Mouse (Mus musculus): ENCODE results near the gene Tmem88. TPM values are rescaled to one million over a fixed set of nuclear protein-coding genes. Genes with fewer than 3 reads are reported as not detected.

Tmem88 gene
- polyA plus RNA-seq, 1 experiment from 2014 or later, result 6.6 TPM

GRCm38 (mm10) chr11:69407724-69408004 is 9.6 kb upstream of the Tmem88 start:
- peak overlapping the region; percentile 99 for H3K4me2 ChIP-seq
- H3K27ac ChIP-seq, result no peak overlapping the region
- ATAC-seq, result no peak
- no peaks in the 10 kb centered on the region for H3K9me3 ChIP-seq (replicated peaks)
- H3K4me3 ChIP-seq, result peak overlapping the region; percentile 79; the same call in 1 of the 2 replicates
- peaks cover 28% of the 10 kb centered on the region for H3K4me1 ChIP-seq
- H3K9ac ChIP-seq, result peak overlapping the region; percentile 97
- WGBS, result 92% methylated on average over 4 of the region's 4 CpGs
- H3K27me3 ChIP-seq, result no peaks in the 10 kb centered on the region
- H3K36me3 ChIP-seq (ENCODE audit: poor library complexity, severe bottlenecking), result peaks cover 64% of the 10 kb centered on the region

DNA sequence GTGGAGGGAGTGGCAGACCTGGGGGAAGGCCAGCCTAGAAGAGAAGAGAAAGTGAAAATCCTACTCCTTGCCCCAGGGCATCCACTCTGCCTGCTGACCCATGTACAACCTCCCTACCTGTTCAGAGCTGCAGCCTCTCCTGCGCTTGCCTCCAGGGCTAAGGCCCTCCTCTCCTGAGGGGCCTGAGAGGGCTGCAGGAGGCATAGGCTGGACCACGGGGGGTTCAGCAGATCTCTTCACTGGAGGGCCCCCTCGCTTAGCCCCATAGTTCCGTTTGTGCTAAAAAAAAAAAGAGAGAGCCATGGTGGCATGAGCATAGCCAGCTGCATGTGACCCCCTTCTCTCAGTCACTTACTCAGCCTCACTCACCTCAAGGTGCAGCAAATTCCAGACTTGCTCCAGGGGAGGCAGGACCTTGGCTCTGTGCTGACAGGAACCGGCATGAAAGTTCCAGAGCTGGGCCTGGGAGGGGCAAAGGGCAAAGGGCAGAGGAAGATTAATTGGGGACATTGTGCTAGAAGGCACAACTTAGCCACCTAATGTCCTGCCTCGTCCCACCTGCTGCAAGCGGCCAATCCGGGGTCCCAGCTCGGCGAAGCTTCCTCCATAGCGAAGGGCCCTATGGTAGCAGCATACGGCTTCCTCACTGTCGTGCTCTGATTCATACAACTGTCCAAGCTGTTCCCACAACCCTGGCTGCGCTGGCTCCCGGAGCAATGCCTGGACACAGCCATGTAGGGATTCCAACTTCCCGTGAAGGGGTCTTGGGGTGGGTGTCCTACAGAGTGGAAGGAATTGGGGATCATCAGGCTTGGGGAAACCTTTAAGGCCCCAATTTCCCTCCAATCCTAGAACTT is 9.1 kb upstream of the Tmem88 start:
- Histone ChIP-seq H3K4me3 (no peak overlapping the region), H3K9ac (no peak overlapping the region), H3K9me3 (replicated peaks) (no peaks in the 10 kb centered on the region), H3K27ac (no peak overlapping the region), H3K4me1 (peaks cover 23% of the 10 kb centered on the region), H3K36me3 (ENCODE audit: poor library complexity, severe bottlenecking) (peaks cover 64% of the 10 kb centered on the region), H3K4me2 (peak overlapping the region; percentile 99; the same call in 1 of the 2 replicates), H3K27me3 (no peaks in the 10 kb centered on the region)
- 92% methylated on average over 16 of the region's 16 CpGs for WGBS
- no peak for ATAC-seq

GRCm38 (mm10) chr11:69406282-69406681 is 8.2 kb upstream of the Tmem88 start:
- Histone ChIP-seq H3K36me3 (ENCODE audit: poor library complexity, severe bottlenecking) (peaks cover 68% of the 10 kb centered on the region), H3K4me3 (no peak overlapping the region), H3K27me3 (no peaks in the 10 kb centered on the region), H3K27ac (no peak overlapping the region), H3K4me1 (peaks cover 18% of the 10 kb centered on the region), H3K4me2 (no peak overlapping the region), H3K9ac (no peak overlapping the region), H3K9me3 (replicated peaks) (no peaks in the 10 kb centered on the region)
- 91% methylated on average over 19 of the region's 19 CpGs for WGBS
- ATAC-seq, result no peak

DNA sequence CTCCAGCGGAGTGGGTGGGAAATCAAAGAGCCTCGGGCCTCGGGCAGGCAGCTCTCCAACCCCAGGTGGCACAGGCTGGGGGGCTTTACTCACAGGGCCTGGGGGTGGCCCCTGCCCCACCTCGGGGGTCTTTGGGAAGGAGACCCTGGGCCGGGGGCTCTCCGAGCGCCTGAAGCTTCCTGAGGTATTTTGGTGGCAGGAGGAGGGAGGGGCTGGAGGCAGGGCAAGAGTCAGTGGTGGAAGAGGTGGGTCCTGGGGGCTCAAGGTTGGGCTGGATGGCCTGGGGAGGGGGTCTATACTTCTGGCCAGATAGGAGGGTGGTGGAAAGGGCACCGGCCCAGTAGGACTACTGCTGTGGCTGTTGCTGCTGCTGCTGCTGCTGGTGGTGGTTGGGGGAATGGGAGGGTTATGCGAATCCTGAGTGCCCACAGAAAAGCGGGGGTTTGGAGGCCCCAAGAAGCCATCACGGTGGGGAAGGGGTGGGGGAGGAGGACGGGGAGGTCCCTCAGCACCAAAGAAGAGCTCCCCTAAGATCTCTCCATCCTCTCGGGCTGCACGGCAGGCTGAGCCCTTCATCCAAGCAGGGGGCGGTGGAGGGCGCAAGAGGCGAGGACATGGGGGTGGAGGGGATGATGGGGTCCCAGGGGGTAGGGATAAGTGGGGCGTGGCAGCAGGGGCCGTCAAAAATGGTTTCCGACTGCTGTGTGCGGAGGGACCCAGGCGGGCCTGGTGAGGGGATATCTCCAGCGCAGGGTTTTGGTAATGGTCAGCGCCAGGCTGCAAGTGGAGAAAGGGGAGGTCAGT is 7.6 kb upstream of the Tmem88 start:
- Histone ChIP-seq H3K36me3 (ENCODE audit: poor library complexity, severe bottlenecking) (peaks cover 75% of the 10 kb centered on the region), H3K4me1 (peaks cover 21% of the 10 kb centered on the region), H3K27me3 (peaks cover 5% of the 10 kb centered on the region), H3K27ac (no peak overlapping the region), H3K9ac (no peak overlapping the region), H3K9me3 (replicated peaks) (no peaks in the 10 kb centered on the region), H3K4me2 (no peak overlapping the region), H3K4me3 (no peak overlapping the region)
- ATAC-seq, result no peak
- 93% methylated on average over 24 of the region's 24 CpGs for WGBS

DNA sequence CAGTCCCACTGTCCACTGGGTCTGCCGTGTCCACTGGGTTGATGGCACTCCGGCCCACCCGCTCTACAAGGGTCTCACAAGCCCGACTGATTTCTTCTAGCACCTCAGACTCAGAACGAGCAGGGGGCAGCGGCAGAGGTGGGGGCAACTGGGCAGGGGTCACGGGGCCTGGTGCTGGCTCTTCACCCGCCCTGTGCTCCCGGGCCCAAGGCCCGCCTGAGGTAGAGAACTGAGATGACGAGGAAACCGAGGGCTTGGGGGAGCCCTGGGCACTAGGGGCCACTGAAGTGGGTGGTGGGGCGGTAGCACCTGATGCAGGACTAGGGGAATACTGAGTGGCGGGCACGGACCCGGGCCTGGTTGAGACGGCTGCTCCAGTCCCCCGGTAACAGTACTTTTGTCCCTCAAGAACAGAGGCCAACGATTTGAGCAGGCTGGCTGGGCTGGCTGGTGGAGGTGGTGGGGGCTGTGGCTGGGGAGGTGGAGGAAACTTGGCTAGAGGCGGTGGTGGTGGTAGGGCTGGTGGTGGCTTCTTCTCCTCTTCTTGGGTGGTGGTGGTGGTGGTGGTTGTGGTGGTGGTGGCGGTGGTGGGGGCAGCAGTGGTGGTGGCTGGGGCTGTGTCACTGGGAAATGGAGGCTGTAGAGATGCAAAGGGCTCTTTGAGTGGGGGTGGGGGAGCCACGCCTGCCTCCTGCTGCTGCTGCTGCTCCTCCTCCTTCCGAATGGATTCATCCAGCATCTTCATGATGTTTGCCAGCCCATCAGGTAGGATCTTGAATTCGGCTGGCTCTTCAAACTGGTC is 6.8 kb upstream of the Tmem88 start:
- H3K4me1 ChIP-seq, result peaks cover 28% of the 10 kb centered on the region
- 92% methylated on average over 23 of the region's 24 CpGs for WGBS
- H3K4me2 ChIP-seq, result no peak overlapping the region
- H3K9ac ChIP-seq, result no peak overlapping the region
- H3K36me3 ChIP-seq (ENCODE audit: poor library complexity, severe bottlenecking), result peaks cover 83% of the 10 kb centered on the region
- peaks cover 13% of the 10 kb centered on the region for H3K27me3 ChIP-seq
- no peak overlapping the region for H3K4me3 ChIP-seq
- no peak for ATAC-seq
- no peak overlapping the region for H3K27ac ChIP-seq
- no peaks in the 10 kb centered on the region for H3K9me3 ChIP-seq (replicated peaks)

DNA sequence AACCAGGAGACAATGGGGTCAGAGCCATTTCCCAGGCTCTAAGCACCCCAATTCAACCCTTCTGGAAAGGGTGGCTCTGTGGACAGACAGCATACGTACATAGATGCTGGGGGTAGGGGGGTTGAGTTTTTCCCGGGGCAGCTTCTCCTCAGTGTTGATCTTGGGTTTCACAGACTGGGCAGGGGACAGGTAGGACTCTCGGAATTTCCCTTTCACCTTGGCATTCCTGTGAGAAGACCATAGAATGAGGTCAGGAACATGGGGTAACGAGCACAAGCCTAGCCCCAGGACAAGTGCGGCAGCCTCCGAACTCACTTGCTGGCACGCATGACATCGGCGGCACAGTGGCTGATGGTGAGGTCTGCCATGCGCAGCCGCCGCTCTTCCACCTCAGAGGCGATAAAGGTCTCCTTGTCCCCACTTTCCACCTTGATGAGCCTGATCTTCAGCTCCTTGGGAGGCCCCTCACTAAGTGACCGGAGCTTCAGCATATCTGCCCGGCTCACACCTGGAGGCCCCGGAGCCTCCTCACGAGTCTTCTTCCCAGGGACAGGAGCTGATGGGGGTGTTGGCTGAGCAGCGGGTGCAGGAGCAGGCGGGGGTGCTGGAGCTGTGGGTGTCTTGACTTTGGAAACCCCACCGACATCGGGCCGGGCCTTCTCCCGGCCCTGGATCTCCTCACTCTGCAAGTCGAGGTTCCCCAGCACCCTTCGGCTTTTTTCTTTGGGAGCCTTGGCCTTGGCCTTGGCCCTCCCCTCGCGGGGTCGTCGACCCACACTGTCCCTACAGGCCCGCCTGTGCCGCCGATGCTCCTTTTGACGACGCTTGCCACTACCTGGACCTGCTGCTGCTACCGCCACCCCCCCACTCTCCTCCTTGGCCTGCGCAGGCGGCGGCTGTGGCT is 5.9 kb upstream of the Tmem88 start:
- H3K4me2 ChIP-seq, result no peak overlapping the region
- H3K9me3 ChIP-seq (replicated peaks), result no peaks in the 10 kb centered on the region
- H3K9ac ChIP-seq, result no peak overlapping the region
- peaks cover 89% of the 10 kb centered on the region for H3K36me3 ChIP-seq (ENCODE audit: poor library complexity, severe bottlenecking)
- no peak overlapping the region for H3K4me3 ChIP-seq
- peaks cover 15% of the 10 kb centered on the region for H3K27me3 ChIP-seq
- no peak overlapping the region for H3K27ac ChIP-seq
- peaks cover 30% of the 10 kb centered on the region for H3K4me1 ChIP-seq
- ATAC-seq, result no peak
- WGBS, result 90% methylated on average over 33 of the region's 38 CpGs

DNA sequence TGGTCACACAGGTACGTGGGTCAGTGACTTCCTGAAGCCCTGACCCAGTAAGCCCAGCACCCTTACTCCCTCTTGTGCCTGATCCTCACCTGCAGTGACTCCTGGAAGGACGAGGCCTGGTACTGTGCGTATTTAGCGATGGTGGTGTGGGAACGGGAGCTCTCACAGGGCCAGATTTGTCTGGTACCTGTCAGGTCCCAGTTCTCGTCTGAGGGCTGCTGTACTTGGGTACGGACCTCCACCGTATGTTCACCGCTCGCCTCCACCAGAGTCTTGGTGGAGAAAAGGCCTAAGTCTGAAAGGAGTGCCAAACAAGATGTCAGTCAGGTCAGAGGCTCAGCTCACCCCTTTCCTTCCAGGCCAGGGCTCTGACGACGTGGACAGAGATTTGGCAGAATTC is 4.0 kb upstream of the Tmem88 start:
- Histone ChIP-seq H3K36me3 (ENCODE audit: poor library complexity, severe bottlenecking) (peaks cover 93% of the 10 kb centered on the region), H3K4me1 (peaks cover 32% of the 10 kb centered on the region), H3K9me3 (replicated peaks) (no peaks in the 10 kb centered on the region), H3K27me3 (peaks cover 30% of the 10 kb centered on the region), H3K4me2 (no peak overlapping the region), H3K4me3 (no peak overlapping the region), H3K27ac (0 out of 2 replicates have a peak overlapping the region, but pooled peaks have one; percentile 10), H3K9ac (no peak overlapping the region)
- no peak for ATAC-seq
- 86% methylated on average over 12 of the region's 12 CpGs for WGBS

DNA sequence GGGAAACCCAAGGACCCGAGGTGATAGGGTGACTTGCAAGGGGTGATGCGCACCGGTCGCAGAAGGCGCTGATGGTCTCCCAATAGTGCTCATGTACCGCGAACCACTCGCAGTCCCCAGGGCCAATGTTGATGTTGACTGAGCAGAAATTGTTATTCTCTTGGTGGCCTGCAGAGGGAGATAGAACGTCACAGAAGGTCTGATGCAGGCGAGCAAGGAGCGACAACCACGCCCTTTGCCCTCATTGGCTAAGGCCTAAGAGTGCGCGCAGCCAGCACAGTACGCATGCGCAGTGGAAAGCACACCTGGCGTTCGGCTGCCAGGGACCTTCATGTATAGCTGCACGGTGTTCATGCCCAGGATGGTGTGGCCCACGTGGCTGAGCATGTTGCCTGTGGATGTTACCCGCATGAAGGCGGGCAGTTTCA is 3.2 kb upstream of the Tmem88 start:
- H3K27me3 ChIP-seq, result peaks cover 30% of the 10 kb centered on the region
- H3K4me1 ChIP-seq, result peaks cover 39% of the 10 kb centered on the region
- ATAC-seq, result peak; percentile 71
- H3K9ac ChIP-seq, result no peak overlapping the region
- no peaks in the 10 kb centered on the region for H3K9me3 ChIP-seq (replicated peaks)
- peaks cover 86% of the 10 kb centered on the region for H3K36me3 ChIP-seq (ENCODE audit: poor library complexity, severe bottlenecking)
- peak overlapping the region; percentile 17 for H3K4me3 ChIP-seq
- H3K4me2 ChIP-seq, result no peak overlapping the region
- no peak overlapping the region for H3K27ac ChIP-seq
- 15% methylated on average over 22 of the region's 22 CpGs for WGBS

- peak overlapping the region; percentile 17; the same call in 1 of the 2 replicates for H3K4me3 ChIP-seq
- peaks cover 76% of the 10 kb centered on the region for H3K36me3 ChIP-seq (ENCODE audit: poor library complexity, severe bottlenecking)
- 74% methylated on average over 25 of the region's 25 CpGs for WGBS
- peak overlapping the region; percentile 4; the same call in 1 of the 2 replicates for H3K4me2 ChIP-seq
- peaks cover 42% of the 10 kb centered on the region for H3K4me1 ChIP-seq
- H3K9ac ChIP-seq, result peak overlapping the region; percentile 39; the same call in 1 of the 2 replicates
- H3K27ac ChIP-seq, result no peak overlapping the region
- H3K27me3 ChIP-seq, result peaks cover 30% of the 10 kb centered on the region
- no peak for ATAC-seq
- no peaks in the 10 kb centered on the region for H3K9me3 ChIP-seq (replicated peaks)
Measured at GRCm38 (mm10) chr11:69400083-69400850, 2.2 kb upstream of the Tmem88 start.

GRCm38 (mm10) chr11:69399201-69400082 is 1.4 kb upstream of the Tmem88 start:
- H3K4me2 ChIP-seq, result peak overlapping the region; percentile 22; the same call in 1 of the 2 replicates
- 16% methylated on average over 56 of the region's 66 CpGs for WGBS
- H3K27ac ChIP-seq, result no peak overlapping the region
- no peaks in the 10 kb centered on the region for H3K9me3 ChIP-seq (replicated peaks)
- ATAC-seq, result no peak
- H3K4me3 ChIP-seq, result peak overlapping the region; percentile 17
- peaks cover 30% of the 10 kb centered on the region for H3K27me3 ChIP-seq
- peaks cover 68% of the 10 kb centered on the region for H3K36me3 ChIP-seq (ENCODE audit: poor library complexity, severe bottlenecking)
- peaks cover 43% of the 10 kb centered on the region for H3K4me1 ChIP-seq
- peak overlapping the region; percentile 39 for H3K9ac ChIP-seq
